Mouse (Mus musculus) thymus, adult 2 months (tissue): ENCODE measurements around the gene Tdo2.

Source experiments
- CTCF ChIP-seq: fragments of 200-500 bp; IDR thresholded peaks from 2 replicates; pipeline ENCODE4 v1.5.1; 2012; ENCODE audit warnings: mild to moderate bottlenecking, control low read depth, low read length, moderate library complexity, borderline replicate concordance; ENCODE audit not compliant: control insufficient read depth, poor library complexity, insufficient read depth; ENCODE audit errors: extremely low read depth
- POLR2A ChIP-seq: fragments of 200-500 bp; IDR thresholded peaks from 2 replicates; pipeline ENCODE4 v1.6.1; 2012; ENCODE audit warnings: mild to moderate bottlenecking, low read length, control low read depth, moderate library complexity; ENCODE audit not compliant: control insufficient read depth, poor library complexity, insufficient read depth; ENCODE audit errors: extremely low read depth

DNA sequence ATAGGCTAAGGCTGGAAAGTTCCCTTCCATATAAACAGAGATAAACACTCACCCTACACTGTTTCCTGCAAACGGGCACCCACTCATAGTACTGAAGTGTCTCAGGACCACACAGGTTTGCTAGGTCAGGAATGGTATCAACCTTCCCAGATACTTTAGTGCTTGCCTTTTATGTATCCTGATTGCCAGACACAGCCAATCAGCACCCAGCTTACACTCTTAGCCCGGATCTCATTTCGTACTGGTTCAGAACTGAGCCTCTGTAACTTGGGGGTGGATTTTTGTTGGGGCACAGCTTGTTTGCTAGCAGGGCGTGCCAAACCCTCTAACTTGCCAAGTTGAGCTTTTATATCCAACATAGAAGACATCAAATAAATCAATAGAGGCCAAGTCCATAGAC, 395 bp downstream of the Tdo2 start:
- TF ChIP-seq CTCF: no peak
- no peak for TF ChIP-seq POLR2A
